Mouse (Mus musculus) liver, adult 2 months (tissue): ENCODE measurements around the gene Tcf20. TPM values are rescaled to one million over a fixed set of nuclear protein-coding genes. Genes with fewer than 3 reads are reported as not detected.

ENCODE experiments used
- DNase-seq: peaks from one replicate; pipeline ENCODE4 v3.0.0-alpha.2; 2011; ENCODE audit warnings: low read depth, low spot score; ENCODE audit errors: extremely low read depth
- H3K27ac ChIP-seq: fragments of 200-500 bp; replicated peaks from 2 replicates; pipeline ENCODE4 v1.5.1; 2012; ENCODE audit warnings: low read depth, mild to moderate bottlenecking, control low read depth, inconsistent platforms, low read length; ENCODE audit not compliant: insufficient read depth
- H3K27me3 ChIP-seq: fragments of 200-500 bp; 2 replicates; pipeline ENCODE4 v1.6.1; 2012; ENCODE audit warnings: mild to moderate bottlenecking, moderate library complexity, low read length, inconsistent platforms; ENCODE audit not compliant: control insufficient read depth, insufficient read depth
- H3K36me3 ChIP-seq: fragments of 200-500 bp; 2 replicates; pipeline ENCODE4 v1.6.1; 2012; ENCODE audit warnings: low read length, inconsistent platforms; ENCODE audit not compliant: control insufficient read depth, insufficient read depth
- H3K4me1 ChIP-seq: fragments of 200-500 bp; 2 replicates; pipeline ENCODE4 v1.6.1; 2011; ENCODE audit warnings: low read length; ENCODE audit not compliant: control insufficient read depth, insufficient read depth
- H3K4me3 ChIP-seq: fragments of 200-500 bp; 2 replicates; pipeline ENCODE4 v1.5.1; 2011; ENCODE audit warnings: low read depth, mild to moderate bottlenecking, control low read depth, low read length, moderate library complexity; ENCODE audit not compliant: insufficient read depth
- H3K79me2 ChIP-seq: fragments of 200-500 bp; 2 replicates; pipeline ENCODE4 v1.6.1; 2012; ENCODE audit warnings: inconsistent platforms, mild to moderate bottlenecking, low read length, moderate library complexity; ENCODE audit not compliant: control insufficient read depth, insufficient read depth
- H3K9ac ChIP-seq: fragments of 200-500 bp; 2 replicates; pipeline ENCODE4 v1.6.1; 2012; ENCODE audit warnings: low read depth, mild to moderate bottlenecking, control low read depth, inconsistent platforms, low read length
- CTCF ChIP-seq: fragments of 200-500 bp; IDR thresholded peaks from 2 replicates; pipeline ENCODE4 v1.5.1; 2011; ENCODE audit warnings: low read depth, low read length, control low read depth
- POLR2A ChIP-seq: fragments of 200-500 bp; IDR thresholded peaks from 2 replicates; pipeline ENCODE4 v1.6.1; 2011; ENCODE audit warnings: low read length, control low read depth; ENCODE audit not compliant: insufficient read depth; ENCODE audit errors: extremely low read depth
- WGBS: fragments of 180-500 bp; shearing (Covaris S2); methylation state at CpG from one replicate; pipeline ENCODE4 v1.1.7; 2018; 5-methylcytosine and 5-hydroxymethylcytosine counted together
- polyA plus RNA-seq: library from polyadenylated mRNA; depleted of rRNA; stranded (reverse); fragments of >200 nt; gene quantifications from 2 replicates; pipeline ENCODE4 v1.2.3, GENCODE M21; 2012
- total RNA-seq: library from RNA; depleted of rRNA; stranded (reverse); fragments of >200 nt; gene quantifications from 2 replicates; pipeline ENCODE4 v1.2.3, GENCODE M21; 2014

Tcf20 gene
- total and polyA plus RNA-seq, 2 experiments = 8.7 to 22.6 TPM

GRCm38 (mm10) chr15:82960786-82961561, 26.7 kb downstream of the Tcf20 start:
- peaks cover 17% of the 10 kb centered on the region for H3K27me3 ChIP-seq
- H3K36me3 ChIP-seq = no peaks in the 10 kb centered on the region
- TF ChIP-seq CTCF (no peak), POLR2A (no peak)
- no peak for DNase-seq
- H3K27ac ChIP-seq = no peak overlapping the region
- H3K4me3 ChIP-seq = no peak overlapping the region
- H3K9ac ChIP-seq = no peak overlapping the region
- no peaks in the 10 kb centered on the region for H3K4me1 ChIP-seq
- no peaks in the 10 kb centered on the region for H3K79me2 ChIP-seq
- 12% methylated on average over 26 of the region's 26 CpGs for WGBS

- Histone ChIP-seq H3K9ac (no peak overlapping the region), H3K4me1 (no peaks in the 10 kb centered on the region), H3K79me2 (no peaks in the 10 kb centered on the region), H3K27ac (no peak overlapping the region), H3K4me3 (no peak overlapping the region), H3K27me3 (peaks cover 13% of the 10 kb centered on the region), H3K36me3 (no peaks in the 10 kb centered on the region)
- 53% methylated on average over 12 of the region's 12 CpGs for WGBS
- DNase-seq = no peak
- no peak for TF ChIP-seq POLR2A
- no peak for TF ChIP-seq CTCF
These were observed 28.5 kb downstream of the Tcf20 start for GRCm38 (mm10) chr15:82959151-82959550.

- H3K27ac ChIP-seq = no peak overlapping the region
- H3K36me3 ChIP-seq = no peaks in the 10 kb centered on the region
- DNase-seq = no peak
- WGBS = 33% methylated on average over 16 of the region's 16 CpGs
- H3K9ac ChIP-seq = no peak overlapping the region
- H3K4me3 ChIP-seq = no peak overlapping the region
- no peak for TF ChIP-seq CTCF
- no peak for TF ChIP-seq POLR2A
- no peaks in the 10 kb centered on the region for H3K79me2 ChIP-seq
- peaks cover 12% of the 10 kb centered on the region for H3K27me3 ChIP-seq
- H3K4me1 ChIP-seq = no peaks in the 10 kb centered on the region
These were observed 29.4 kb downstream of the Tcf20 start for GRCm38 (mm10) chr15:82958253-82958701.

- 71% methylated on average over 4 of the region's 4 CpGs for WGBS
- Histone ChIP-seq H3K79me2 (no peaks in the 10 kb centered on the region), H3K27me3 (peaks cover 6% of the 10 kb centered on the region; the same call in 1 of the 2 replicates), H3K9ac (no peak overlapping the region), H3K27ac (no peak overlapping the region), H3K36me3 (no peaks in the 10 kb centered on the region), H3K4me3 (no peak overlapping the region), H3K4me1 (no peaks in the 10 kb centered on the region)
- DNase-seq = no peak
- TF ChIP-seq CTCF = no peak
- TF ChIP-seq POLR2A = no peak
These were observed 31.0 kb downstream of the Tcf20 start for GRCm38 (mm10) chr15:82956721-82957120.

- WGBS = 93% methylated on average over 3 of the region's 3 CpGs
- peaks cover 6% of the 10 kb centered on the region; the same call in 1 of the 2 replicates for H3K27me3 ChIP-seq
- H3K27ac ChIP-seq = no peak overlapping the region
- H3K9ac ChIP-seq = no peak overlapping the region
- no peak overlapping the region for H3K4me3 ChIP-seq
- DNase-seq = no peak
- H3K36me3 ChIP-seq = no peaks in the 10 kb centered on the region
- TF ChIP-seq CTCF = no peak
- no peaks in the 10 kb centered on the region for H3K4me1 ChIP-seq
- no peaks in the 10 kb centered on the region for H3K79me2 ChIP-seq
These were observed 31.4 kb downstream of the Tcf20 start for GRCm38 (mm10) chr15:82956310-82956709.

GRCm38 (mm10) chr15:82955286-82955685, 32.4 kb downstream of the Tcf20 start:
- Histone ChIP-seq H3K4me1 (no peaks in the 10 kb centered on the region), H3K36me3 (no peaks in the 10 kb centered on the region), H3K27ac (no peak overlapping the region), H3K79me2 (no peaks in the 10 kb centered on the region), H3K9ac (no peak overlapping the region), H3K4me3 (no peak overlapping the region), H3K27me3 (no peaks in the 10 kb centered on the region)
- DNase-seq = no peak
- TF ChIP-seq POLR2A = no peak
- TF ChIP-seq CTCF = no peak
- WGBS = 81% methylated on average over 8 of the region's 8 CpGs
